Mouse (Mus musculus) embryonic facial prominence, embryonic 14.5 days (tissue): ENCODE data around the gene Crocc2. TPM values are rescaled to one million over a fixed set of nuclear protein-coding genes. Genes with fewer than 3 reads are reported as not detected.

Experiments used
- microRNA-seq: library from miRNA; unstranded; fragments of <30 nt; microRNA quantifications from one replicate; pipeline ENCODE4, GENCODE M21; 2016; ENCODE audit warnings: borderline number of aligned reads
- polyA plus RNA-seq: library from polyadenylated mRNA; unstranded; fragments of >200 nt; fragmentation: Nextera tagmentation; extraction: Ambion mirVana; gene quantifications from 2 replicates; pipeline ENCODE4 v1.2.1, GENCODE M21; 2014

Gene Crocc2
- polyA plus RNA-seq, 1 experiment from 2014 or later = 3.0 TPM

Small RNA genes within 50 kb of the gene (microRNA-seq; reads per million reads assigned to microRNA genes)
- 0.50 reads per million for gene Mir6901

Other genes with a start within 250 kb of the Crocc2 start
- 24.4 and 28.2 TPM in 2 replicates for gene Capn10, start 234.3 kb upstream of the Crocc2 start, polyA plus RNA-seq
- gene Gpr35, start 217.9 kb upstream of the Crocc2 start, polyA plus RNA-seq = 0.52 and 1.5 TPM in 2 replicates
- gene Aqp12, start 162.4 kb upstream of the Crocc2 start, polyA plus RNA-seq = not detected in 2 replicates
- gene Kif1a, start 66.8 kb upstream of the Crocc2 start, polyA plus RNA-seq = 30.7 and 32.4 TPM in 2 replicates
- not detected in 2 replicates for gene Agxt, start 33.5 kb upstream of the Crocc2 start, polyA plus RNA-seq
- gene 2310007B03Rik, start 7.8 kb upstream of the Crocc2 start, polyA plus RNA-seq = 4.2 and 6.2 TPM in 2 replicates
- 16.7 and 17.1 TPM in 2 replicates for gene Sned1, start 67.1 kb downstream of the Crocc2 start, polyA plus RNA-seq
- 21.4 and 22.5 TPM in 2 replicates for gene Mterf4, start 137.2 kb downstream of the Crocc2 start, polyA plus RNA-seq
- gene Ppp1r7, start 174.1 kb downstream of the Crocc2 start, polyA plus RNA-seq = 46.9 and 47.9 TPM in 2 replicates
- gene Pask, start 174.8 kb downstream of the Crocc2 start, polyA plus RNA-seq = 11.3 and 12.8 TPM in 2 replicates
- gene Ano7, start 205.2 kb downstream of the Crocc2 start, polyA plus RNA-seq = 0.85 and 1.6 TPM in 2 replicates